Mouse (Mus musculus): ENCODE measurements around the gene Rnaseh2b.

- TF ChIP-seq CTCF (IDR thresholded peaks at IDR 0.05; ENCODE audit: low read depth) (no peak), EP300 (optimal IDR thresholded peaks at IDR 0.05) (no peak)
Observed at GRCm38 (mm10) chr14:62355201-62355600, 62.8 kb downstream of the Rnaseh2b start.
